Mouse (Mus musculus) liver, adult (tissue): ENCODE measurements around the gene Gys1.

Experiments used
- GATA4 ChIP-seq: IDR thresholded peaks from 2 replicates; pipeline ENCODE4 v1.6.1; 2014; ENCODE audit warnings: mild to moderate bottlenecking, low read length; ENCODE audit not compliant: insufficient replicate concordance

Gene Gys1

GRCm38 (mm10) chr7:45409497-45410163 is 25.0 kb upstream of the Gys1 start:
- no peak for TF ChIP-seq GATA4

- TF ChIP-seq GATA4, result no peak
Observed at GRCm38 (mm10) chr7:45412421-45412820, 22.2 kb upstream of the Gys1 start.

GRCm38 (mm10) chr7:45413113-45413863 is 21.4 kb upstream of the Gys1 start, which contains the start of gene Ntf5:
Ntf5 (plus strand) TSS chr7:45413695.
- TF ChIP-seq GATA4, result no peak

- no peak for TF ChIP-seq GATA4
Observed at GRCm38 (mm10) chr7:45413864-45414739, 20.5 kb upstream of the Gys1 start.

GRCm38 (mm10) chr7:45414740-45415224 is 19.9 kb upstream of the Gys1 start:
- TF ChIP-seq GATA4, result no peak

- TF ChIP-seq GATA4, result no peak
Observed at GRCm38 (mm10) chr7:45415636-45416035, 19.0 kb upstream of the Gys1 start.

GRCm38 (mm10) chr7:45417962-45418492 is 16.6 kb upstream of the Gys1 start:
- TF ChIP-seq GATA4, result no peak

GRCm38 (mm10) chr7:45419859-45420614 is 14.6 kb upstream of the Gys1 start:
- TF ChIP-seq GATA4, result no peak

- no peak for TF ChIP-seq GATA4
Observed at GRCm38 (mm10) chr7:45420615-45420919, 14.1 kb upstream of the Gys1 start, which contains the start of gene Lhb. Lhb (plus strand) TSS chr7:45420820.

GRCm38 (mm10) chr7:45421194-45421593 is 13.4 kb upstream of the Gys1 start:
- no peak for TF ChIP-seq GATA4

GRCm38 (mm10) chr7:45426556-45426955 is 8.1 kb upstream of the Gys1 start:
- no peak for TF ChIP-seq GATA4

GRCm38 (mm10) chr7:45433835-45434202 is 825 bp upstream of the Gys1 start:
- no peak for TF ChIP-seq GATA4

- TF ChIP-seq GATA4, result no peak
Observed at GRCm38 (mm10) chr7:45435038-45435437, 394 bp downstream of the Gys1 start.

- no peak for TF ChIP-seq GATA4
Observed at GRCm38 (mm10) chr7:45436444-45436843, 1.8 kb downstream of the Gys1 start.

GRCm38 (mm10) chr7:45437046-45437445 is 2.4 kb downstream of the Gys1 start:
- no peak for TF ChIP-seq GATA4
